Mouse (Mus musculus): ENCODE measurements around the gene Dmgdh. TPM values are rescaled to one million over a fixed set of nuclear protein-coding genes. Genes with fewer than 3 reads are reported as not detected.

The Dmgdh gene
- polyA plus RNA-seq, 1 experiment = 0.72 TPM

- Histone ChIP-seq H3K9me3 (replicated peaks; ENCODE audit: control insufficient read depth, insufficient read depth, low read length, poor library complexity, severe bottlenecking) (peaks cover 4% of the 10 kb centered on the region), H3K4me1 (ENCODE audit: control insufficient read depth, insufficient read depth, low read length) (no peaks in the 10 kb centered on the region), H3K36me3 (ENCODE audit: control insufficient read depth, insufficient read depth, low read length, poor library complexity, severe bottlenecking) (no peaks in the 10 kb centered on the region), H3K9ac (ENCODE audit: low read depth, poor library complexity, severe bottlenecking) (no peak overlapping the region), H3K27me3 (ENCODE audit: control insufficient read depth, insufficient read depth, low read length, poor library complexity, severe bottlenecking) (no peaks in the 10 kb centered on the region), H3K4me3 (ENCODE audit: low read depth, low read length) (no peak overlapping the region), H3K27ac (ENCODE audit: insufficient read depth, low read length) (no peak overlapping the region)
- TF ChIP-seq POLR2A (IDR thresholded peaks at IDR 0.05; ENCODE audit: insufficient read depth, low read length) (no peak), EP300 (IDR thresholded peaks at IDR 0.05; ENCODE audit: insufficient read depth, low read depth, low read length) (no peak), CTCF (IDR thresholded peaks at IDR 0.05; ENCODE audit: low read depth, low read length) (no peak)
Measured at GRCm38 (mm10) chr13:93764321-93764973, 90.2 kb downstream of the Dmgdh start.

- TF ChIP-seq CTCF (IDR thresholded peaks at IDR 0.05; ENCODE audit: low read depth, low read length) (no peak), EP300 (IDR thresholded peaks at IDR 0.05; ENCODE audit: insufficient read depth, low read depth, low read length) (no peak)
- H3K27ac ChIP-seq (ENCODE audit: insufficient read depth, low read length) = no peak overlapping the region
Measured at GRCm38 (mm10) chr13:93771031-93771587, 96.9 kb downstream of the Dmgdh start.

GRCm38 (mm10) chr13:93771588-93772278 lies 97.5 kb downstream of the Dmgdh start, which contains the start of gene Arsb:
Gene Arsb, plus strand, starts transcription at chr13:93771630.
- H3K4me1 ChIP-seq (ENCODE audit: control insufficient read depth, insufficient read depth, low read length) = no peaks in the 10 kb centered on the region
- H3K4me3 ChIP-seq (ENCODE audit: low read depth, low read length) = peak within 1 kb of the TSS; percentile 45
- H3K27me3 ChIP-seq (ENCODE audit: control insufficient read depth, insufficient read depth, low read length, poor library complexity, severe bottlenecking) = peaks cover 5% of the 10 kb centered on the region
- no peaks in the 10 kb centered on the region for H3K36me3 ChIP-seq (ENCODE audit: control insufficient read depth, insufficient read depth, low read length, poor library complexity, severe bottlenecking)
- TF ChIP-seq EP300 (IDR thresholded peaks at IDR 0.05; ENCODE audit: insufficient read depth, low read depth, low read length) (no peak), POLR2A (IDR thresholded peaks at IDR 0.05; ENCODE audit: insufficient read depth, low read length) (no peak), CTCF (IDR thresholded peaks at IDR 0.05; ENCODE audit: low read depth, low read length) (no peak)
- no peak within 1 kb of the TSS for H3K27ac ChIP-seq (ENCODE audit: insufficient read depth, low read length)
- no peaks in the 10 kb centered on the region for H3K9me3 ChIP-seq (replicated peaks; ENCODE audit: control insufficient read depth, insufficient read depth, low read length, poor library complexity, severe bottlenecking)
- H3K9ac ChIP-seq (ENCODE audit: low read depth, poor library complexity, severe bottlenecking) = peak within 1 kb of the TSS; percentile 70

More at GRCm38 (mm10) chr13:93771031-93771587, 96.9 kb downstream of the Dmgdh start:
- peak overlapping the region; percentile 70 for H3K9ac ChIP-seq (ENCODE audit: low read depth, poor library complexity, severe bottlenecking)
- H3K4me1 ChIP-seq (ENCODE audit: control insufficient read depth, insufficient read depth, low read length) = no peaks in the 10 kb centered on the region
- H3K27me3 ChIP-seq (ENCODE audit: control insufficient read depth, insufficient read depth, low read length, poor library complexity, severe bottlenecking) = peaks cover 4% of the 10 kb centered on the region
- H3K4me3 ChIP-seq (ENCODE audit: low read depth, low read length) = peak overlapping the region; percentile 45; the same call in 1 of the 2 replicates
- H3K36me3 ChIP-seq (ENCODE audit: control insufficient read depth, insufficient read depth, low read length, poor library complexity, severe bottlenecking) = no peaks in the 10 kb centered on the region
- no peaks in the 10 kb centered on the region for H3K9me3 ChIP-seq (replicated peaks; ENCODE audit: control insufficient read depth, insufficient read depth, low read length, poor library complexity, severe bottlenecking)

GRCm38 (mm10) chr13:93772279-93772636 lies 98.0 kb downstream of the Dmgdh start:
- peak overlapping the region; percentile 70; the same call in 1 of the 2 replicates for H3K9ac ChIP-seq (ENCODE audit: low read depth, poor library complexity, severe bottlenecking)

GRCm38 (mm10) chr13:93772861-93773260 lies 98.6 kb downstream of the Dmgdh start:
- no peaks in the 10 kb centered on the region for H3K4me1 ChIP-seq (ENCODE audit: control insufficient read depth, insufficient read depth, low read length)
- H3K4me3 ChIP-seq (ENCODE audit: low read depth, low read length) = no peak overlapping the region
- H3K9me3 ChIP-seq (replicated peaks; ENCODE audit: control insufficient read depth, insufficient read depth, low read length, poor library complexity, severe bottlenecking) = no peaks in the 10 kb centered on the region
- no peak overlapping the region for H3K9ac ChIP-seq (ENCODE audit: low read depth, poor library complexity, severe bottlenecking)
- TF ChIP-seq POLR2A (IDR thresholded peaks at IDR 0.05; ENCODE audit: insufficient read depth, low read length) (no peak), EP300 (IDR thresholded peaks at IDR 0.05; ENCODE audit: insufficient read depth, low read depth, low read length) (no peak), CTCF (IDR thresholded peaks at IDR 0.05; ENCODE audit: low read depth, low read length) (no peak)
- no peak overlapping the region for H3K27ac ChIP-seq (ENCODE audit: insufficient read depth, low read length)
- peaks cover 5% of the 10 kb centered on the region for H3K27me3 ChIP-seq (ENCODE audit: control insufficient read depth, insufficient read depth, low read length, poor library complexity, severe bottlenecking)
- no peaks in the 10 kb centered on the region for H3K36me3 ChIP-seq (ENCODE audit: control insufficient read depth, insufficient read depth, low read length, poor library complexity, severe bottlenecking)

More at GRCm38 (mm10) chr13:93772279-93772636, 98.0 kb downstream of the Dmgdh start:
- H3K9me3 ChIP-seq (replicated peaks; ENCODE audit: control insufficient read depth, insufficient read depth, low read length, poor library complexity, severe bottlenecking) = no peaks in the 10 kb centered on the region
- no peaks in the 10 kb centered on the region for H3K36me3 ChIP-seq (ENCODE audit: control insufficient read depth, insufficient read depth, low read length, poor library complexity, severe bottlenecking)
- peaks cover 5% of the 10 kb centered on the region for H3K27me3 ChIP-seq (ENCODE audit: control insufficient read depth, insufficient read depth, low read length, poor library complexity, severe bottlenecking)
- no peak overlapping the region for H3K27ac ChIP-seq (ENCODE audit: insufficient read depth, low read length)
- H3K4me3 ChIP-seq (ENCODE audit: low read depth, low read length) = no peak overlapping the region
- no peak for TF ChIP-seq CTCF (IDR thresholded peaks at IDR 0.05; ENCODE audit: low read depth, low read length)
- no peak for TF ChIP-seq POLR2A (IDR thresholded peaks at IDR 0.05; ENCODE audit: insufficient read depth, low read length)
- no peak for TF ChIP-seq EP300 (IDR thresholded peaks at IDR 0.05; ENCODE audit: insufficient read depth, low read depth, low read length)
- H3K4me1 ChIP-seq (ENCODE audit: control insufficient read depth, insufficient read depth, low read length) = no peaks in the 10 kb centered on the region
